Mouse (Mus musculus) embryonic fibroblast, embryonic 13.5 days (primary cell): ENCODE data around the gene Tnfsf14. TPM values are rescaled to one million over a fixed set of nuclear protein-coding genes. Genes with fewer than 3 reads are reported as not detected.

ENCODE experiments used
- H3K27ac ChIP-seq: 2 replicates; pipeline ENCODE4 v1.5.1; 2012; ENCODE audit warnings: low read length, control low read depth, inconsistent platforms; ENCODE audit not compliant: insufficient read depth
- H3K4me1 ChIP-seq: 2 replicates; pipeline ENCODE4 v1.6.1; 2011; ENCODE audit warnings: low read length; ENCODE audit not compliant: control insufficient read depth, insufficient read depth
- H3K4me3 ChIP-seq: 2 replicates; pipeline ENCODE4 v1.5.1; 2011; ENCODE audit warnings: mild to moderate bottlenecking, control low read depth, low read length; ENCODE audit not compliant: insufficient read depth
- CTCF ChIP-seq: IDR thresholded peaks from 2 replicates; pipeline ENCODE4 v1.5.1; 2011; ENCODE audit warnings: mild to moderate bottlenecking, control low read depth, low read length, moderate library complexity, borderline replicate concordance; ENCODE audit not compliant: insufficient read depth
- POLR2A ChIP-seq: IDR thresholded peaks from 2 replicates; pipeline ENCODE4 v1.6.1; 2011; ENCODE audit warnings: low read depth, mild to moderate bottlenecking, control low read depth, low read length, moderate library complexity
- polyA plus RNA-seq: library from polyadenylated mRNA; stranded (reverse); fragments of >200 nt; gene quantifications from 2 replicates; pipeline ENCODE4 v1.2.4, GENCODE M21; 2011; ENCODE audit warnings: low read depth; ENCODE audit not compliant: missing spikeins, insufficient read length

The Tnfsf14 gene
- not detected in 2 replicates for polyA plus RNA-seq

DNA sequence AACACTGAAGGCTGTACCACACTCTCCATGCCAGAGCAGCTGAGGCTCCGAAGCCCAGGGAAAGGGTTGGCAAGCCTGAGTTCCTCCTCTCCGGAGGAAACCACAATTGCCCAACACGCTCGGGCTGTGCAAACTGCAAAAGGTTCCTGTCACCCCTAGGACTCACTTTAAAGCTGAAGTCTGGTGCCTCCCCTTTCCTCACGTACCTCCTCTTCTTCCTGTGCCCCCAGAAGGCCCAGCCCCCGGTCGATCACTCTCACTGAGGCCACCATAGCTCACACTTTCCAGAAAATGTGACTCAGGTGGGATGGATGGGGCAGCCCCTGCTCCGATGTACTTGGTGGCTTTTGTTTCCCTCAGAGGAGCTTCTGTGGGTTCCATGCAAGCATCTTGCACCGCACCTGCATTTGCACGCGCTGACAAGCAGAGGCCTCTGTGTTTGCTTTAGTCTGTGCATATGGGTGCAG, at the start of gene Tnfsf14:
Gene Tnfsf14, minus strand, starts transcription at position 137 of the 467 bp plus-strand sequence.
- no peak for TF ChIP-seq CTCF
- TF ChIP-seq POLR2A: no peak
- Histone ChIP-seq H3K4me1 (no peaks in the 10 kb centered on the region), H3K4me3 (no peak within 1 kb of the TSS), H3K27ac (no peak within 1 kb of the TSS)

- no peak overlapping the region for H3K4me3 ChIP-seq
- no peak for TF ChIP-seq POLR2A
- no peak for TF ChIP-seq CTCF
- no peak overlapping the region for H3K27ac ChIP-seq
- no peaks in the 10 kb centered on the region for H3K4me1 ChIP-seq
Observed at GRCm38 (mm10) chr17:57237181-57237580, 43.2 kb upstream of the Tnfsf14 start.

GRCm38 (mm10) chr17:57235803-57236202, 41.8 kb upstream of the Tnfsf14 start:
- TF ChIP-seq POLR2A (no peak), CTCF (no peak)
- no peak overlapping the region for H3K4me3 ChIP-seq
- H3K4me1 ChIP-seq: no peaks in the 10 kb centered on the region
- H3K27ac ChIP-seq: no peak overlapping the region

DNA sequence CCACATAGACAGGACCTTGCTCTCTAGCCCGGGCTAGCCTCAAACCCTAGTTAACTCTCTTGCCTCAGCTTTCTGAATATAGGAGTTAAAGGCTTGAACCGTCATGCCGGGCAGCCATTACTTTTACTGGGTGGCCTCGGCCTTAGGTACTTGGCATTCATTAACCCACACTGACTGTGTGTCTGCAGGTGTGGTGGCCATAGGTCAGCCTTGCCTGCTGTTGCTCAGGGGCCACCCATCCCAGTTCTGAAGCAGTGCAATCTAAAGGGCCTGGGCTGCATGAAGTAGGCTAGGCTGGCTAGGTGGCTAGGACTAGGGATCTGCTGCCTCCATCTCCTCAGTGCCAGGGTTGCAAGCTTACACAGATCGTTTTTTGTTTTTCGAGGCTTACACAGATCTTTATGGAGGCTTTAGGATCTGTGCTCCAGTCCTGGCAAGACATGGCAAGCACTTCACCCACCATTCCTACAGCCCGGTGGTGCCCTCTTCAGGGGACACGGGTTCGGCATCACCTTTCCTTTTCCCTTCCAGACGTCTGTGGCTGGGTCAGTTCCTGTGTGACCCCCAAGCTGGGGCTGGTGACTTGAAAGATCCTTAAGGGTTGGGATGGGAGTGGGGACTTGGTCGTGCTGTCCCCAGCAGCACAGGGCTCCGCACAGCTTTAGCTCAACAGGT, 40.4 kb upstream of the Tnfsf14 start:
- Histone ChIP-seq H3K4me1 (no peaks in the 10 kb centered on the region), H3K4me3 (no peak overlapping the region), H3K27ac (no peak overlapping the region)
- TF ChIP-seq CTCF (no peak), POLR2A (no peak)

DNA sequence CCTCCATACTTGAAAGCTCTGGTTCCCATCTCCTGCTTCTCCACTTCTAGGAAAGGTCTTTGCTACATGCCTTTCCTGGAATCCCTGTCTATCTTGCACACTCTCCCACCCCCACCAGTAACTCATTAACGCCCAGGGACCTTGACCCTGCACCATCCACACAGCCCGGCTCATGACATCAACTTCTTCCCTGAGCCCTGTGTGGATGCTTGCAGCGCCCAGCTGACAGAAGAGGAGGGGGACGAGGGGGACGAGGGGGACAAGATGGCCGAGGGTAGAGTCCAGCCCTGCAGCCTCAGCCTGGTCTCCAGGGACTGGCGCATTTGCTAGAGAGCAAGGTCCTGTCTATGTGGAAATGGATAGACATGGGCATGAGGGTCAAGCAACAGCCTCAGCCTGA, 39.1 kb upstream of the Tnfsf14 start:
- Histone ChIP-seq H3K27ac (no peak overlapping the region), H3K4me1 (no peaks in the 10 kb centered on the region), H3K4me3 (no peak overlapping the region)
- TF ChIP-seq POLR2A: no peak
- TF ChIP-seq CTCF: no peak

- H3K27ac ChIP-seq: no peak overlapping the region
- TF ChIP-seq POLR2A: peak; percentile 43; the same call in 1 of the 2 replicates
- TF ChIP-seq CTCF: no peak
- H3K4me3 ChIP-seq: no peak overlapping the region
- H3K4me1 ChIP-seq: no peaks in the 10 kb centered on the region
Observed at GRCm38 (mm10) chr17:57232200-57232599, 38.2 kb upstream of the Tnfsf14 start.

DNA sequence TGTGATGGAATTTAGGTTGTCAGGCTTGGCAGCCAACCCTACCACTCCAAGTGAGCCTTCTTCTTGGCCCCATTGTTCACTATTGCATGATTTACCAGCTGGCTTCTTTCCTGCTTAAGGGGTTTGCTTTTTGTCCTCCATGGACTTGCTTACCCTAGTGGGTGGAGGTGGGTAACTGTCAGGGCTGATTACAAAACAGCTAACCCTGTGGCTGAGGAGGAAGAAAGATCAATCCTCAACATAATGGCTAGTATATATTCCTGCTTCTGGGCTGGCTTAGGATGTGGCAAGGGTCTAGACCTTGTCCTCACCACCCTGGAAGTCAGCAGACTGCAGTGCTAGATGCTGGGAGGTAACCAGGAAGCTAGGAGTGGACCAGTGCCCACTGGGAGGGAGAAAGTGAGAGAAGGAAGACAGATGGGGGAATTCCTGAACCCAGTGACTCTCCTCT, 37.4 kb upstream of the Tnfsf14 start:
- Histone ChIP-seq H3K4me1 (no peaks in the 10 kb centered on the region), H3K27ac (no peak overlapping the region), H3K4me3 (no peak overlapping the region)
- TF ChIP-seq CTCF: no peak
- no peak for TF ChIP-seq POLR2A

- no peaks in the 10 kb centered on the region for H3K4me1 ChIP-seq
- no peak overlapping the region for H3K27ac ChIP-seq
- TF ChIP-seq CTCF (no peak), POLR2A (no peak)
- H3K4me3 ChIP-seq: no peak overlapping the region
Observed at GRCm38 (mm10) chr17:57230728-57231125, 36.8 kb upstream of the Tnfsf14 start.

DNA sequence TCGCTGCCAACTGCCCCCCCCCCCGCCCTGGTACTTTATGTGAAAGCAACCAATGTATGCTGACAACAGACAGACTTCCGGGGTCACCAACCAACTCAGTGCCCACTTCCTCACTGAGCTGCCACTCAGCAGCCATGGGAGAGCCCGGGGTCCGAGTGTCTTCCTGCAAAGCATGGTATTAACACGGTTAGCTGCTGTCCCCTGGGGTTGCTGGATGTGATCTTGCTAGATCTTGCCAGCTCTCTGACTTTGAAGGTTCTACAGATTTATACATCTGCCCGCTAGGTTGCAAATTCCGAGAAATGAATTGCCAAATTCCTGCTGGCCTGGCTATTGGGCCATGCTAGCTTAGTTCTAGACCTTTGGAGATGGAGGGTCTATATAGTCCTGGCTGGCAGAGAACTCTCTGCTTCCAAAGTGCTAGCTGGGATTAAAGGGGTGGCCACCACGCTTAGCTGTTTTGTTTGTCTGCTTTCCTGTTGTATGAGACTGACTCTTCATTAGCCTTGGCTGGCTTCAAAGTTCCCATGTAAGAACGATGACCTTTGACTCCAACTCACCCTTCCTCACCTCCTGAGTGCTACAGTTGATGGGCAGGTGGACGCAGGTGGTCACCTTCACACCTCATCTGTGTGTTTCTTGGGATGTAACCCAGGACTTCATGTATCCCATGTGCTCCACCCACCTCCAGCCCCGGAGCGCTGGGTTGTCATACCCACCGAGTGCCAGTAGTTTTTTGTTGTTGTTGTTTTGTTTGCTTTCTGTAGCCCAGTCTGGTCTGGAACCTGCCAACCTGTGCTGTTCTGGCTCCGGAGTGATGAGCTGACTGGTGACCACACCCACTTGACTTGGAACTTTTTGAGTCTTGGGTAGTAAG, 36.1 kb upstream of the Tnfsf14 start:
- TF ChIP-seq POLR2A (no peak), CTCF (no peak)
- H3K4me1 ChIP-seq: no peaks in the 10 kb centered on the region
- no peak overlapping the region for H3K4me3 ChIP-seq
- no peak overlapping the region for H3K27ac ChIP-seq

GRCm38 (mm10) chr17:57228873-57229272, 34.9 kb upstream of the Tnfsf14 start:
- TF ChIP-seq POLR2A (no peak), CTCF (no peak)
- no peak overlapping the region for H3K4me3 ChIP-seq
- H3K4me1 ChIP-seq: no peaks in the 10 kb centered on the region
- no peak overlapping the region for H3K27ac ChIP-seq
